Mouse (Mus musculus): Measurements from ENCODE around the gene Pex11a.

The Pex11a gene

GRCm38 (mm10) chr7:79742659-79743536 lies at the start of gene Pex11a, which contains the start of gene Wdr93:
Gene Pex11a, minus strand, starts transcription at chr7:79743131.
Gene Wdr93, plus strand, starts transcription at chr7:79743163.
- in situ Hi-C loops (cut with MboI; ENCODE audit: low pct_unique_long_range_greater_than_20kb in 1 of 2, low sequenced_read_pairs in 2 of 2, unreplicated experiment in 1 of 2): no loop called here

- in situ Hi-C loops (cut with MboI; ENCODE audit: low pct_unique_long_range_greater_than_20kb in 1 of 2, low sequenced_read_pairs in 2 of 2, unreplicated experiment in 1 of 2): loop anchor here in 1 of 2 experiments (10.0 kb wide), 1 partner anchor 205 kb away; no protein-coding TSS in a partner anchor
These were observed 46.9 kb upstream of the Pex11a start for GRCm38 (mm10) chr7:79789812-79790211.

- in situ Hi-C loops (cut with MboI; ENCODE audit: low pct_unique_long_range_greater_than_20kb in 1 of 2, low sequenced_read_pairs in 2 of 2, unreplicated experiment in 1 of 2): no loop called here
These were observed 43.4 kb upstream of the Pex11a start for GRCm38 (mm10) chr7:79786295-79786694.

- in situ Hi-C loops (cut with MboI; ENCODE audit: low pct_unique_long_range_greater_than_20kb in 1 of 2, low sequenced_read_pairs in 2 of 2, unreplicated experiment in 1 of 2): no loop called here
These were observed 39.6 kb upstream of the Pex11a start for GRCm38 (mm10) chr7:79782516-79782855.

- in situ Hi-C loops (cut with MboI; ENCODE audit: low pct_unique_long_range_greater_than_20kb in 1 of 2, low sequenced_read_pairs in 2 of 2, unreplicated experiment in 1 of 2): no loop called here
These were observed 39.0 kb upstream of the Pex11a start for GRCm38 (mm10) chr7:79781826-79782515.

- in situ Hi-C loops (cut with MboI; ENCODE audit: low pct_unique_long_range_greater_than_20kb in 1 of 2, low sequenced_read_pairs in 2 of 2, unreplicated experiment in 1 of 2): no loop called here
These were observed 38.0 kb upstream of the Pex11a start for GRCm38 (mm10) chr7:79780647-79781626.

GRCm38 (mm10) chr7:79771561-79772512 lies 28.9 kb upstream of the Pex11a start:
- in situ Hi-C loops (cut with MboI; ENCODE audit: low pct_unique_long_range_greater_than_20kb in 1 of 2, low sequenced_read_pairs in 2 of 2, unreplicated experiment in 1 of 2): no loop called here

GRCm38 (mm10) chr7:79769664-79770063 lies 26.7 kb upstream of the Pex11a start:
- in situ Hi-C loops (cut with MboI; ENCODE audit: low pct_unique_long_range_greater_than_20kb in 1 of 2, low sequenced_read_pairs in 2 of 2, unreplicated experiment in 1 of 2): no loop called here

- in situ Hi-C loops (cut with MboI; ENCODE audit: low pct_unique_long_range_greater_than_20kb in 1 of 2, low sequenced_read_pairs in 2 of 2, unreplicated experiment in 1 of 2): no loop called here
These were observed 23.1 kb upstream of the Pex11a start for GRCm38 (mm10) chr7:79765991-79766390.

GRCm38 (mm10) chr7:79762106-79762505 lies 19.2 kb upstream of the Pex11a start:
- in situ Hi-C loops (cut with MboI; ENCODE audit: low pct_unique_long_range_greater_than_20kb in 1 of 2, low sequenced_read_pairs in 2 of 2, unreplicated experiment in 1 of 2): no loop called here

GRCm38 (mm10) chr7:79761124-79761876 lies 18.4 kb upstream of the Pex11a start:
- in situ Hi-C loops (cut with MboI; ENCODE audit: low pct_unique_long_range_greater_than_20kb in 1 of 2, low sequenced_read_pairs in 2 of 2, unreplicated experiment in 1 of 2): no loop called here

- in situ Hi-C loops (cut with MboI; ENCODE audit: low pct_unique_long_range_greater_than_20kb in 1 of 2, low sequenced_read_pairs in 2 of 2, unreplicated experiment in 1 of 2): no loop called here
These were observed 16.8 kb upstream of the Pex11a start for GRCm38 (mm10) chr7:79759766-79760165.

- in situ Hi-C loops (cut with MboI; ENCODE audit: low pct_unique_long_range_greater_than_20kb in 1 of 2, low sequenced_read_pairs in 2 of 2, unreplicated experiment in 1 of 2): no loop called here
These were observed 15.2 kb upstream of the Pex11a start for GRCm38 (mm10) chr7:79758176-79758575.

- in situ Hi-C loops (cut with MboI; ENCODE audit: low pct_unique_long_range_greater_than_20kb in 1 of 2, low sequenced_read_pairs in 2 of 2, unreplicated experiment in 1 of 2): no loop called here
These were observed 13.4 kb upstream of the Pex11a start for GRCm38 (mm10) chr7:79756334-79756733.

GRCm38 (mm10) chr7:79749511-79749910 lies 6.6 kb upstream of the Pex11a start:
- in situ Hi-C loops (cut with MboI; ENCODE audit: low pct_unique_long_range_greater_than_20kb in 1 of 2, low sequenced_read_pairs in 2 of 2, unreplicated experiment in 1 of 2): no loop called here

- in situ Hi-C loops (cut with MboI; ENCODE audit: low pct_unique_long_range_greater_than_20kb in 1 of 2, low sequenced_read_pairs in 2 of 2, unreplicated experiment in 1 of 2): no loop called here
These were observed 4.7 kb upstream of the Pex11a start for GRCm38 (mm10) chr7:79747659-79748058.

- in situ Hi-C loops (cut with MboI; ENCODE audit: low pct_unique_long_range_greater_than_20kb in 1 of 2, low sequenced_read_pairs in 2 of 2, unreplicated experiment in 1 of 2): no loop called here
These were observed 1.7 kb upstream of the Pex11a start for GRCm38 (mm10) chr7:79744585-79744984.

All from mouse embryonic stem cell (cell line).